Mouse (Mus musculus) fibroblast of lung, adult 2 months (primary cell): Measurements from ENCODE around the gene Dnah3.

ENCODE experiments used
- DNase-seq: peaks from one replicate; pipeline ENCODE4 v3.0.0-alpha.2; 2011; ENCODE audit warnings: low read depth

The Dnah3 gene

GRCm38 (mm10) chr7:120095180-120095579, at the start of gene Dnah3:
Dnah3 (minus strand) TSS chr7:120095280.
- no peak for DNase-seq

GRCm38 (mm10) chr7:120142743-120143142, 47.7 kb upstream of the Dnah3 start:
- no peak for DNase-seq

- no peak for DNase-seq
Observed at GRCm38 (mm10) chr7:120128951-120129350, 33.9 kb upstream of the Dnah3 start.

- no peak for DNase-seq
Observed at GRCm38 (mm10) chr7:120127686-120128059, 32.6 kb upstream of the Dnah3 start.

- no peak for DNase-seq
Observed at GRCm38 (mm10) chr7:120126976-120127685, 32.1 kb upstream of the Dnah3 start.

- DNase-seq, result no peak
Observed at GRCm38 (mm10) chr7:120124844-120125243, 29.8 kb upstream of the Dnah3 start.

GRCm38 (mm10) chr7:120123776-120124175, 28.7 kb upstream of the Dnah3 start:
- DNase-seq, result no peak

- DNase-seq, result no peak
Observed at GRCm38 (mm10) chr7:120117529-120117928, 22.4 kb upstream of the Dnah3 start.

- no peak for DNase-seq
Observed at GRCm38 (mm10) chr7:120116976-120117375, 21.9 kb upstream of the Dnah3 start.

GRCm38 (mm10) chr7:120109676-120110075, 14.6 kb upstream of the Dnah3 start:
- no peak for DNase-seq

- DNase-seq, result no peak
Observed at GRCm38 (mm10) chr7:120106356-120106755, 11.3 kb upstream of the Dnah3 start.

- DNase-seq, result no peak
Observed at GRCm38 (mm10) chr7:120104975-120105374, 9.9 kb upstream of the Dnah3 start.

GRCm38 (mm10) chr7:120103019-120103567, 8.0 kb upstream of the Dnah3 start:
- DNase-seq, result no peak

- DNase-seq, result peak; percentile 63
Observed at GRCm38 (mm10) chr7:120102164-120102972, 7.3 kb upstream of the Dnah3 start, which contains the start of gene Tmem159. Tmem159 (plus strand) TSS chr7:120102353.

GRCm38 (mm10) chr7:120098403-120098802, 3.3 kb upstream of the Dnah3 start:
- peak; percentile 27 for DNase-seq

GRCm38 (mm10) chr7:120097845-120098244, 2.8 kb upstream of the Dnah3 start:
- DNase-seq, result peak; percentile 40

- DNase-seq, result no peak
Observed at GRCm38 (mm10) chr7:120094216-120094615, 864 bp downstream of the Dnah3 start.

GRCm38 (mm10) chr7:120093033-120093432, 2.0 kb downstream of the Dnah3 start:
- DNase-seq, result no peak

GRCm38 (mm10) chr7:120080177-120080576, 14.9 kb downstream of the Dnah3 start:
- no peak for DNase-seq

GRCm38 (mm10) chr7:120069164-120069563, 25.9 kb downstream of the Dnah3 start:
- no peak for DNase-seq

- DNase-seq, result no peak
Observed at GRCm38 (mm10) chr7:120068114-120068513, 27.0 kb downstream of the Dnah3 start.

GRCm38 (mm10) chr7:120064045-120064444, 31.0 kb downstream of the Dnah3 start:
- no peak for DNase-seq

GRCm38 (mm10) chr7:120055479-120055878, 39.6 kb downstream of the Dnah3 start:
- DNase-seq, result no peak
